Mouse (Mus musculus): ENCODE data around the gene Ptpn23.
"Not testable (repeated sequence)": the region's sequence is repeated elsewhere in the genome, so short reads cannot be mapped to it uniquely, and the experiment has no call there.

The Ptpn23 gene

DNA sequence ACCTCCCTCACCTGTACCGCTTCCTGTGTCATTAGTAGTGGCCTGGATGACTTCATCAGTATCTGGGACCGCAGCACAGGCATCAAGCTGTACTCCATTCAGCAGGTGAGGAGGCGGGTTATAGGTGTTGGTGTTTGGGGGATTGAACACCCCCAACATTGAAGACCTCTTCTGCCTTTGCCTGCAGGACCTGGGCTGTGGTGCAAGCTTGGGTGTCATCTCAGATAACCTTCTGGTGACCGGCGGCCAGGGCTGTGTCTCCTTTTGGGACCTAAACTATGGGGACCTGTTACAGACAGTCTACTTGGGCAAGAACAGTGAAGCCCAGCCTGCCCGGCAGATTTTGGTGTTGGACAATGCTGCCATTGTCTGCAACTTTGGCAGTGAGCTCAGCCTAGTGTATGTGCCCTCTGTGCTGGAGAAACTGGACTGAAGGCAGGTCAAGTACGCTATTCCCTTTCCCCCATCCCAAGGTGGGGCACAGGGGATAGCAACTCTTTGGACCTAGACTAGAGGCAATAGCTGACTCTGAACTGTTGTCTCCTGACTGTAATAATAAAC lies 23.6 kb downstream of the Ptpn23 start:
- no peak for DNase-seq (ENCODE audit: low spot score in 2 of 2)

- no peak for DNase-seq (ENCODE audit: low spot score in 2 of 2)
These were observed 26.7 kb downstream of the Ptpn23 start for GRCm38 (mm10) chr9:110381292-110381691.

- no peak for DNase-seq (ENCODE audit: low spot score in 2 of 2)
These were observed 27.4 kb downstream of the Ptpn23 start for GRCm38 (mm10) chr9:110380662-110381061.

DNA sequence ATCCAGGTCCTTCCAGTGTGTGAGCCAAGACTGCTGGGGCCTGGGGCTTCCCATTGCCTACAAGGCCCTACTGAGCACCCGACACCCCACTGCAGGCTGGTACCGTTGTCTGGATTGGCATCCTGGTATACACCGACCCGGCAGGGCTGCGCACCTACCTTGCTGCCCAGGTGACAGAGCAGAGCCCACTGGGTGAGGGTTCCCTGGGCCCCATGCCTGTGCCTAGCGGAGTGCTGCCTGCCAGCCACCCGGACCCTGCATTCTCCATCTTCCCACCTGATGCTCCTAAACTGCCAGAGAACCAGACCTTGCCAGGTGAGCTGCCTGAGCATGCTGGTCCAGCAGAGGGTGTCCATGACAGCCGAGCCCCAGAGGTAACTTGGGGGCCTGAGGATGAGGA lies 28.7 kb downstream of the Ptpn23 start:
- no peak for DNase-seq (ENCODE audit: low spot score in 2 of 2)

GRCm38 (mm10) chr9:110377655-110378054 lies 30.4 kb downstream of the Ptpn23 start:
- not testable (repeated sequence) for DNase-seq (ENCODE audit: low spot score in 2 of 2)

- DNase-seq (ENCODE audit: low spot score in 2 of 2), result no peak
These were observed 32.3 kb downstream of the Ptpn23 start for GRCm38 (mm10) chr9:110375668-110376067.

- DNase-seq (ENCODE audit: low spot score in 2 of 2), result no peak
These were observed 34.1 kb downstream of the Ptpn23 start for GRCm38 (mm10) chr9:110373871-110374270.

DNA sequence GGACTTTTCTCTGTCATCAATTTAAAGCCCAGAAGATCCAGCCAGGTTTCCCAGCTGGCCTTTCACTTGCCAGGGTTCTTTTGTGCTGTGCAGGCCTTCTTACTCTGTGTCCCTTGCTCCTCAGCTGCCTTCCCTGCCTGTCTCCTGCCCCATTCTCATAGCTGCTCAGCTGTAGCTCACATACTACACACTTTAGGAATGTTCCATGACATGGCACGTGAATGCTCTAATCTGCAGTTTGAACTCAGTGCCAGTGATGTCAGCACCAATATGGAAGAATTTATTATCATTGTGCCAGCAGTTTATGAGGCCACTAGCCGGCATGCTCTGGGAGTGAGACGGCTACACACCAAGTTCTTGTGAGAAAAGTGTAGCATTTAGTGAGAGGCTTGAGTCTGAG lies 38.2 kb downstream of the Ptpn23 start:
- DNase-seq (ENCODE audit: low spot score in 2 of 2), result no peak

DNA sequence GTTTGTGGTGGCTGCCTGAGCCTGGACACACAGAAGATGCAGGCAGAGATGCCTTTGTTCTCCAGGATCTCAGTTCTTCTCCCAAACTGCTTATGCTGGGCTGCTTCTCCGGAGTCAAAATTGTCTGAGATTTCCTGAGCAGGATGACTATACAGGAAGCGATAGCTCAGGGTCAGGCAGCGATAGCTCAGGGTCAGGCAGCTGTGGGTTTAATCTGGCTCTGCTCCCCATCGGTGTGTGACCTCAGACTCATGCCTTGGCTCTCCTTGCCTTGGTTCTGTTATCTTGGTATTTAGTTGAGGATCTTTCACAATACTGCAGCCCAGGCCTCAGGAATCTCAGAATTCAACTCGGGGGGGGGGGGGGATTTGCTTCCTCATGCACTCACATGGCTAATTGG lies 41.3 kb downstream of the Ptpn23 start:
- DNase-seq (ENCODE audit: low spot score in 2 of 2), result no peak

DNA sequence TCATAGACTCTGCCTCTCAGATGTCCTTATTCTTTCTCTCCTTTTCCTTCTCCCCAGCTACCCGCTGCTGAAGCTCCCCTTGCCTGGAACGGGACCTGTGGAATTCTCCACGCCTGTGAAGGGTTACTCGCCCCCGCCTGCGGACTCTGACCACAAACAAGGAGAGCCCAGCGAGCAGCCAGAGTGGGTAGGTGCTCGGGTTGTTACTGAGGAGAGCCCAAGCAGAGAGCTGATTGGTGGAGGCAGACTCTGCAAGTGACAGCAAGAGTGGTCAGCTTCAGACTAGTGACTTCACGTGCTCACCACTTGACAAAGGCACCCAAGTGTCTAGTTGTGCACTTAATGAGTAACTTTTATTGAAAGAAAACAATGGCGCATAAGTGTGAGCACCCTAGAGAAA lies 45.7 kb downstream of the Ptpn23 start:
- DNase-seq (ENCODE audit: low spot score in 2 of 2), result no peak

GRCm38 (mm10) chr9:110361299-110361698 lies 46.7 kb downstream of the Ptpn23 start:
- no peak for DNase-seq (ENCODE audit: low spot score in 2 of 2)

DNA sequence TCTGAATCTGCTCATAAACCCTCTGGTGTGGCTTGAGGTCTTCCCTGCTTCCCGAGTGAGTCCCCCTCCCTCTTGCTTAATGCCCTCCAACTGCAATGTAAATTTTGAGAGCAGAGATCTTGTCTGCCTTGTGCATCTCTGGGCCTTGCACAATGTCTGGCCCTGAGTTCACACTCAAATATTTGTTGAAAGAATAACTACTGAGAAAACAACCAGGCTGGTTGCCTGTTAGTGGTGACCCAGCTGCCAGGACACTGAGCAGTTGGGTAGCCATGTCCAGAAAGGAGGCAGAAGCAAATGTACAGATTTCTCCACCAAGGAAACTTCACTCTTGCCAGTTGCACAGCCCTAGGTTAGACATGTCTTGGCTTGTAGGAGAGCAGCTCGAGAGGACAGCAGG lies 49.7 kb downstream of the Ptpn23 start:
- DNase-seq (ENCODE audit: low spot score in 2 of 2), result no peak

GRCm38 (mm10) chr9:110351932-110352632 lies 55.9 kb downstream of the Ptpn23 start:
- no peak for DNase-seq (ENCODE audit: low spot score in 2 of 2)

GRCm38 (mm10) chr9:110351350-110351749 lies 56.7 kb downstream of the Ptpn23 start:
- no peak for DNase-seq (ENCODE audit: low spot score in 2 of 2)

GRCm38 (mm10) chr9:110350612-110351011 lies 57.4 kb downstream of the Ptpn23 start:
- no peak for DNase-seq (ENCODE audit: low spot score in 2 of 2)

DNA sequence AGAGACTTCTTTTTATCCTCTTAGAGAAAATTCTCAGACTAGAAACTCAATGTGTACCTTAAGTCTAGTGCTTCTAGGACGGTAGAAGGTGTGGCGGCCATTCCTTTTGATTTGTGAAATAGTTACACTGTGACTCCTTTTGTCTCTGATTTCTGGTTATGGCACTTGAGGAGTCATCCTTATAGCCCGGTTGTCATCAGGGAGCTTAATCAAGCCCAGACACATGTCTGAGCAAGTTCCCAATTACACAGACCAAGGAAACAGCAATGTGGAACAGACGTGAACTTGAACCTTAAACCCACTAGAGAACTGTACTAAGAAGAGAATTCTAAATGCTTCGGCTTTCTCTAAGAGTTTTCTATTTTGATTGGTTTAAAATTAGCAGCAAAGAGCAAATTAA lies 57.8 kb downstream of the Ptpn23 start:
- no peak for DNase-seq (ENCODE audit: low spot score in 2 of 2)

DNA sequence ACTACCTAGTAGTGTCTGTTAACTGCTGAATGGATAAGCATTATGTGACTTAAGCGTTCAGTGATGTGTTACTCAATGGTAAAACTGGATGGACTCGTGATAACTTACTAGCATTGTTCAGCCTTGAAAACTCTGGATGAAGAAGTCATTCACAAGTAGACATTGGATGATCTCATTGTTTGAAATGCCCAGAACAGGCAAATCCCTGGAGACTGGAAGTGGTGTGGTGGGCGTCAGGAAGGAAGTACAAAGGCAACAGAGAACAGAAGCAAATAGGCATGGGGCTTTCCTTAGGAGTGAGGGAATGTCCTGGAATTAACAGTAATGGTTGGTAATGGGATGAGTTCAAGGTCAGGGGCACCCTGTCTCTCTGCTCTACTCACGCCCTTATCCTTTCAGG lies 59.1 kb downstream of the Ptpn23 start:
- DNase-seq (ENCODE audit: low spot score in 2 of 2), result no peak

GRCm38 (mm10) chr9:110345057-110345739 lies 62.8 kb downstream of the Ptpn23 start:
- no peak for DNase-seq (ENCODE audit: low spot score in 2 of 2)

GRCm38 (mm10) chr9:110343805-110344204 lies 64.2 kb downstream of the Ptpn23 start:
- no peak for DNase-seq (ENCODE audit: low spot score in 2 of 2)

DNA sequence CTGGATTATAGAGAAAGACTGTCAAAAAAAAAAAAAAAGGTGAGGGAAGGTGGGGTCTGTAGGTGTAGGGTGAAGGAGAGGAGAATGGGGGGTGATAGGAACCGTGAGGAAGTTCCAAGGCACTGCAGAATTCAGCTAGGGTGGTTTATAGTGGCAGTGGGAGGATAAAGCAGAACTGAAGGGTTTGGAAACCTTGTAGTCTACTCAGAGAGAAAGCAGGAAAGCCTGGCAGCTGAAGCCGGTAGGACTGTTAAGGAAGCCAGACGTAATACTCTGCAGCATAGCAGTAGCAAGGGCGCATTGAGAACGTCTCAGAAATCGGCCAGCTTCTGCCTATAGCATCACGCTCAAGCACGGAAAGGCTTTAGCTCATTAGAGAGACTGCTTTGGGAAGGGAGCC lies 66.0 kb downstream of the Ptpn23 start:
- no peak for DNase-seq (ENCODE audit: low spot score in 2 of 2)

- DNase-seq (ENCODE audit: low spot score in 2 of 2), result no peak
These were observed 67.8 kb downstream of the Ptpn23 start for GRCm38 (mm10) chr9:110340037-110340750.

Measured in frontal cortex, postnatal 14 days (tissue).